Mouse (Mus musculus) limb, embryonic 14.5 days (tissue): ENCODE data around the gene Trpm8. TPM values are rescaled to one million over a fixed set of nuclear protein-coding genes. Genes with fewer than 3 reads are reported as not detected.

ENCODE experiments used
- ATAC-seq: fragments of 200-750 bp; cut with Nextera tagmentation; 2 replicates; pipeline ENCODE4 v1.8.0; 2017; ENCODE audit warnings: low read depth, moderate number of reproducible peaks, moderate TSS enrichment; ENCODE audit not compliant: low FRiP score
- DNase-seq: peaks from one replicate; pipeline ENCODE4 v3.0.0-alpha.2; 2015; ENCODE audit warnings: low spot score
- H3K27ac ChIP-seq: fragments of 300-500 bp; sonication (generic); replicated peaks from 2 replicates; pipeline ENCODE4 v1.5.1; 2014; ENCODE audit warnings: low read depth, mild to moderate bottlenecking, low read length, moderate library complexity, mixed read lengths
- H3K27me3 ChIP-seq: fragments of 300-500 bp; sonication (generic); 2 replicates; pipeline ENCODE4 v1.6.1; 2014; ENCODE audit warnings: low read length, mixed read lengths; ENCODE audit not compliant: control insufficient read depth, insufficient read depth
- H3K36me3 ChIP-seq: fragments of 300-500 bp; sonication (generic); 2 replicates; pipeline ENCODE4 v1.6.1; 2014; ENCODE audit warnings: mild to moderate bottlenecking, low read length, moderate library complexity, mixed read lengths; ENCODE audit not compliant: control insufficient read depth, insufficient read depth
- H3K4me1 ChIP-seq: fragments of 300-500 bp; sonication (generic); 2 replicates; pipeline ENCODE4 v1.6.1; 2014; ENCODE audit warnings: antibody characterized with exemption, low read length, mixed read lengths; ENCODE audit not compliant: control insufficient read depth, insufficient read depth
- H3K4me2 ChIP-seq: fragments of 300-500 bp; sonication (generic); replicated peaks from 2 replicates; pipeline ENCODE4 v1.6.1; 2014; ENCODE audit warnings: low read depth, mild to moderate bottlenecking, low read length, moderate library complexity; ENCODE audit not compliant: severe bottlenecking
- H3K4me3 ChIP-seq: fragments of 300-500 bp; sonication (generic); replicated peaks from 2 replicates; pipeline ENCODE4 v1.5.1; 2014; ENCODE audit warnings: low read length
- H3K9ac ChIP-seq: fragments of 300-500 bp; sonication (generic); 2 replicates; pipeline ENCODE4 v1.6.1; 2014; ENCODE audit warnings: mild to moderate bottlenecking, low read depth, low read length, moderate library complexity; ENCODE audit not compliant: severe bottlenecking
- H3K9me3 ChIP-seq: fragments of 300-500 bp; sonication (generic); 2 replicates; pipeline ENCODE4 v1.6.1; 2016; ENCODE audit warnings: low read length; ENCODE audit not compliant: control insufficient read depth
- POLR2A ChIP-seq: fragments of 200-500 bp; IDR thresholded peaks from 2 replicates; pipeline ENCODE4 v1.8.0; 2012; ENCODE audit warnings: inconsistent platforms, mild to moderate bottlenecking, moderate library complexity, borderline replicate concordance; ENCODE audit not compliant: insufficient read depth, insufficient read length; ENCODE audit errors: extremely low read depth
- WGBS: fragments of 180-500 bp; shearing (Covaris S2); extraction: QIAGEN DNeasy Blood & Tissue Kit; methylation state at CpG from one replicate; pipeline ENCODE4 v1.1.7; 2014; 5-methylcytosine and 5-hydroxymethylcytosine counted together
- polyA plus RNA-seq, 2 experiments: library from polyadenylated mRNA; depleted of rRNA in 1 of 2; stranded (reverse) in 1 of 2; unstranded in 1 of 2; fragments of >200 nt; fragmentation: Nextera tagmentation in 1 of 2; extraction: Ambion mirVana in 1 of 2; gene quantifications; 2 replicates each; pipeline versions ENCODE4 v1.2.1 to v1.2.3; 2012 to 2014

The Trpm8 gene
- polyA plus RNA-seq, 2 experiments: not detected

DNA sequence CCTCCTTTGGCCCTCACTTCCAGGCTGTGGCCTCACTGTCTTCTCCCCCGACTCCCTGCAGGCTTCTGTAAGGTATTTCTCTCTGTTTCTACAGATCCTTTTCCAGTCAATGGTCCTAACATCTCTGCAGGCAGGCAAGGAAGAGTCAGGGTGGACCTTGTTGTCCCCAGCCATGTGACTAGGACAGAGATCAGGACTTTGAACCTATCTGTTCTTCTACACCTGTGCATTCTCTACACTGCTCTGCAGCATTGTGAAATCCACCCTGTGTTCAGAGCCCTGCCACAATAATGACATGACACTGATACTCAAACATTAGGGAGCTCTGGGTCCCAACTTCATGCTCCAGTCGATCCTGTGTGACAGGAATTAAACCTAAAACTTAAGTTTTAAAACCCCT is 141.5 kb downstream of the Trpm8 start:
- WGBS: 71% methylated on average over 2 of the region's 2 CpGs
- no peak overlapping the region for H3K4me3 ChIP-seq
- DNase-seq (no peak), ATAC-seq (no peak)
- no peaks in the 10 kb centered on the region for H3K4me1 ChIP-seq
- H3K9me3 ChIP-seq: no peaks in the 10 kb centered on the region
- no peak for TF ChIP-seq POLR2A
- no peak overlapping the region for H3K27ac ChIP-seq
- no peaks in the 10 kb centered on the region for H3K36me3 ChIP-seq
- no peak overlapping the region for H3K4me2 ChIP-seq
- H3K27me3 ChIP-seq: no peaks in the 10 kb centered on the region
- H3K9ac ChIP-seq: no peak overlapping the region

DNA sequence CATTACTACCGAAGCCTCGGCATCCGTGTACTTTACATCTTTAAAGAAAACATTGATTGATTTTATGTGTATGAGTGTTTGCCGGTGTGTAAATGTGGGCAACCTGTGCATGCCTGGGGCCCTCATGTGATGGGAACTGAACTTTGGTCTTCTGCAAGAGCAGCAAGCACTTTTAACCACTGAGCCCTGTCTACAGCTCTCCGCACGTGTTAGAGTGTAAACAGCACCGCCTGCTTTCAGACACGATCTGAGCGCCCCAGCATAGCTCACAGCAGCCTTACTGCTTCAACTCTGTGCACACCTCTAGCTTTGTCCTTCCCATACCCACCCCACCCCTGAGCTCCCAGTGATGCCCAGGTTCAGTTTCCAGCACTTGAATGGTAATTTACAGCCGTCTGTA is 144.6 kb downstream of the Trpm8 start:
- no peak for TF ChIP-seq POLR2A
- Histone ChIP-seq H3K4me1 (no peaks in the 10 kb centered on the region), H3K9me3 (no peaks in the 10 kb centered on the region), H3K9ac (no peak overlapping the region), H3K27ac (no peak overlapping the region), H3K4me2 (no peak overlapping the region), H3K4me3 (no peak overlapping the region), H3K36me3 (no peaks in the 10 kb centered on the region), H3K27me3 (no peaks in the 10 kb centered on the region)
- DNase-seq (no peak), ATAC-seq (no peak)
- 70% methylated on average over 10 of the region's 10 CpGs for WGBS

DNA sequence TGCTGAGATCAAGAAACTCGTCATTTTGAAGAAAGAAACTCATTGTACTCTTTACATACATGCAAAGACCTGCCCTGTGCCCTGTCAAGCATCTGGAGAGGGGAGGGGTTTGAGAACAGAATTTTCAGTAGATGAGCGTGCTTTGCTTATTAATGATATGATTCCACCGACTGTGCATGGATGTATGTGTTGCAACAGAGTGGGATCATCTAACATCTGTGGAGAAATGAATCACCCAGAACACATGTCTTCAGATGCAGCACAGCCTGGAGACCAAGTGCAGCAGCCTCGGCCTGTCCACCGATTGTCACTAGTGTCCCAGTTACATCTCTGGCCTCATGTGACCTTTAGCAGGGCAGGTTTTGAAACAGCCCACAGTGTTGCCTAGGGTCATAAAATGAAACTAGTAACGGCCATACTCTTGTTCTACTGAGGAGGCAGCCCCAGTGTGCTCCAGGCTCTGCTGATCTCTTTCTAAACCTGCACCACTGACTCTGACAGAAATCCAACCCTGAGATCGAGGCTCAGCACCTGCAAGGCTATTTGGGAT is 145.5 kb downstream of the Trpm8 start:
- Histone ChIP-seq H3K4me2 (no peak overlapping the region), H3K9ac (no peak overlapping the region), H3K27me3 (no peaks in the 10 kb centered on the region), H3K4me1 (no peaks in the 10 kb centered on the region), H3K4me3 (no peak overlapping the region), H3K9me3 (no peaks in the 10 kb centered on the region), H3K36me3 (no peaks in the 10 kb centered on the region), H3K27ac (no peak overlapping the region)
- TF ChIP-seq POLR2A: no peak
- DNase-seq (no peak), ATAC-seq (no peak)
- 53% methylated on average over 7 of the region's 7 CpGs for WGBS

DNA sequence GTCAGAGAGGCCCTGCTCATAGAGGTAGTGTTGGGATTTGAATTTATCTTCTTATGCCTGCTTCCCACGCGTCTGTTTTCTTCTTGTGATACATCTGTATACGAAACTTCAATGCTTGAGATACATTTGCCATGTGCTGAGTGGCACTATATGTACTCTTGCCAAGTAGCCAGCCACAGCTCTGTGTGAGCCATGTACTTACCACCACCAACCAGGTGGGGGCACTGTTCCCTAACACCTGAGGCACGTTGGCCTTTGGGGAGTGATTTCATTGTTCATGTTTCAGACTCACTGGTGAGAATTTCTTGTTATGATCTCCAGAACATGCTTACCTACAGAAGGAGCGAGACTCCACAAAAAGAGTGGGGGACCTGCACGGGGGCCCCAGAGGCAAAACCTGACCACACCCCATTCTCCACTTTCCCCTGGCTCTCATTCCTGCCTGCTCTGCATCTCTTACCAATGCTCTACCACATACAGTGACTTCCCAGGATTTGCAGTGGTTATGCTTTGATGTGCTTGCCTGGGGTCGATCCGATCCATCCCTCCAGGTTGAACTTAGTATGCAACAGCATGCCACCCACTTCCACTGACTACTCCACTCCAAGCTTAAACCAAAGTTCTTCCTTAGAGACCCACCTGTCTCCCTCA is 147.3 kb downstream of the Trpm8 start:
- Histone ChIP-seq H3K36me3 (no peaks in the 10 kb centered on the region), H3K27ac (no peak overlapping the region), H3K4me1 (no peaks in the 10 kb centered on the region), H3K4me3 (no peak overlapping the region), H3K9ac (no peak overlapping the region), H3K9me3 (no peaks in the 10 kb centered on the region), H3K27me3 (no peaks in the 10 kb centered on the region), H3K4me2 (no peak overlapping the region)
- TF ChIP-seq POLR2A: no peak
- ATAC-seq (peak; percentile 70), DNase-seq (peak; percentile 76)
- 19% methylated on average over 8 of the region's 8 CpGs for WGBS

DNA sequence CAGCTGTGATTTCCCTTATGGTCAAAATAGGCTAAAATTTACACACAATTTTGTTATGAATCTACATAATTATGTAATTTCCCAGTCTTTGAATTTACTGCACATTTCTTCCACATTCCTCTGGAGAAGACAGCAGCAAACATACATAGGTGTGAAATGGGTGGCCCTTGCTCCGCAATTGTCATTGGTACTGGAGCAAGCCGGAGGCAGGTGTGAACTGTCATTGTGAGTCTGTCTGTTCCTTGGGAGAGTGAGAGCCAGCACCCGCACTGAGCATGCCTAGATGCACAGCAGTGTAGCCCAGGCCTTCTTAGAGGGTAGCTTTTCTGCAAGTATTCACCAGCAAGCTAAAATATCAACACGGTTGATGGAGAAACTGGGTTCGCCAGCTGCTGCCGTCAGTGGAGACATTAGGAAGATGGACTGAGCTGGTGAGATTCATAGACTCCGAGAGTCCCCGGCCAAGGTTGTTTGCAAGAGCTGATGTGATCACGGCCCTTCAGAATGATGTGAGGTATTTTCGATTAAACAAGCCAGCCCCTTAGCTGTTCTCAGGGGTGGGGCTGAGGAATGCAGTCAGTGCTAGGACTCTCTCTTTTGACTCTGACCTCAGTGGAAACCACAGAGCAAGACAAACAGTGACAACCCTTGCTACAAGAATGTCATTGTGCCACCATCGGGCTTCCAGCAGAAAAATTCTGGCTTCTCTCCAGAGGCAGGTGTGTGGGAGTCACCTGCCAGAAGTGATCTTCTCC is 150.7 kb downstream of the Trpm8 start:
- ATAC-seq (no peak), DNase-seq (no peak)
- no peak overlapping the region for H3K27ac ChIP-seq
- no peaks in the 10 kb centered on the region for H3K36me3 ChIP-seq
- H3K4me1 ChIP-seq: no peaks in the 10 kb centered on the region
- no peak overlapping the region for H3K4me3 ChIP-seq
- no peaks in the 10 kb centered on the region for H3K27me3 ChIP-seq
- H3K9me3 ChIP-seq: no peaks in the 10 kb centered on the region
- no peak overlapping the region for H3K4me2 ChIP-seq
- H3K9ac ChIP-seq: no peak overlapping the region
- TF ChIP-seq POLR2A: no peak
- WGBS: 80% methylated on average over 11 of the region's 11 CpGs
